Mouse (Mus musculus) embryonic stem cell, embryonic (primary cell): ENCODE data around the gene U2af1l4.

Experiments used
- CTCF ChIA-PET, 4 experiments: fragments of 300-600 bp in 2 of 4; fragments of 350-600 bp in 2 of 4; sonication (Branson Sonifier 250); formaldehyde crosslinking; loops; one replicate each; lab custom pipeline; 2022; ENCODE audit warnings: inconsistent platforms in 2 of 4; lab: Charles Lee
- POLR2A ChIA-PET, 4 experiments: fragments of 300-600 bp in 2 of 4; fragments of 350-600 bp in 2 of 4; sonication (Branson Sonifier 250); formaldehyde crosslinking; loops; one replicate each; lab custom pipeline; 2022; ENCODE audit warnings: antibody characterized with exemption in 4 of 4, inconsistent platforms in 1 of 4; lab: Charles Lee

Gene U2af1l4

DNA sequence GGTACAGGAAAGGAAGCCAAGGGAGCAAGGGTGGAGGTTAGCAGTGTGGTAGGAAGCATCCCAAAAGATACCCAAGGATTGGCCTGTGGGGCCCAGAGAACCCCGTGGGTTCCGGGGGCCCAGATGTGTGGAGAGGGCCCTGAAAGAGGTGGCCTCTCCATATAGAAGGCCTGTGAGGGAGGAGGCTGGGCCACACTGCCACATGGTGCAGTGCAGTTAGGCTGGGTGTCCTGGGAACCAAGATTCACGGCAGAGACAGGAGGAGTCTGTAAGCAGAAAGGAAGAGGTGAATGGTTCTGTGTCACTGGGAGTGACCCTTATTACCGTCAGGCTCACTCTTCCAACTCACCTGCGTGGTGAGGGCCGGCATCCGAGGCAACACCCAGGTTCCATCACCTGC, 22.5 kb upstream of the U2af1l4 start:
- ChIA-PET POLR2A (interaction anchor here in 3 of 4 experiments (0.6 to 1.9 kb wide), 10 partner anchors 12 to 254 kb away, joined by 3 to 13 read pairs (median 4); partner anchors contain the start of genes Aplp1 (in 1 of the 3), Gm49396 (in 1 of the 3), Hspb6 (in 1 of the 3) and Proser3 (in 1 of the 3)), CTCF (interaction anchor here in 2 of 4 experiments (0.9 to 1.3 kb wide), 2 partner anchors 13 to 48 kb away, joined by 3 read pairs; partner anchors contain the start of gene Prodh2 (in 1 of the 2))

GRCm38 (mm10) chr7:30544327-30544726, 18.8 kb upstream of the U2af1l4 start:
- POLR2A ChIA-PET, result interaction anchor here in 1 of 4 experiments (2.2 kb wide), 1 partner anchor 8 kb away, joined by 7 read pairs; the partner anchor contains the start of genes Hspb6 and Proser3
- CTCF ChIA-PET, result no interaction called here

DNA sequence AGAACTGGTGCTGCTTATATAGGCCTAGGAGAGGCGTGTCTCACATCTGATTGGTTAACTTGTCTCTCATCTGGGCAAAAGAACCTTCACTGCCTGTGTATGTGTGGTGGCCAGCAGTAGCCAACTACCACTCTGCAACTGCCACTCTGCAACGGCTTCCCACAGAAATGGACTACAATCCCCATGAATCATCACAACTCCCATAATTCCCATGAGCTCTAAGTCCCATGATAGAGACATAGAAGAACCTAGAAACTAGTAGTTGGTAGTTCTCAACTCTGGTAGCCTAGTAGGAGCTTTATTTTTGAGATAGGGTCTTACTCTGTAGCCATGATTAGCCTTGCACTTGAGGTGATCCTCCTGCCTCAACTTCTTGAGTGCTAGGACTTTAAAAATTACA, 13.2 kb upstream of the U2af1l4 start:
- POLR2A ChIA-PET, result interaction anchor here in 2 of 4 experiments (0.7 to 1.6 kb wide), 3 partner anchors 8 to 196 kb away, joined by 3 read pairs; partner anchors contain the start of gene Kmt2b (in 1 of the 2)
- CTCF ChIA-PET, result interaction anchor here in 2 of 4 experiments (0.6 to 1.7 kb wide), 2 partner anchors 35 to 58 kb away, joined by 3 to 4 read pairs; no protein-coding TSS in a partner anchor

DNA sequence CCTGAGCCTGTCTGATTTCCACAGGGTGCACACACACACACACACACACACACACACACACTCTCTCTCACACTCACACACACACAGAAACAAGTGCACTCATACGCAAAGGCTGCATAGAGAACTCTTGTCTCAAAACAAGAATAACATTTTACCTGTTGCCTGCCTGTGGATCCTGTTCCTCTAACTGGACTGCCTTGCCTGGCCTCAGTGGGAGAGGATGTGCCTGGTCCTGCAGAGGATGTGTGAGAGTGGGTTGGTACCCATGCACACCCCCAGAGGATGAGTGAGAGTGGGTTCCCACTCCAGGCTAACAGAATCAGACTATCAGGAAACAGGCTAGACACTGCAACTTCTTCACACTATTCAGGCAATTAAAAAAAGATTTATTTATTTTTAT, 12.5 kb upstream of the U2af1l4 start:
- CTCF ChIA-PET, result interaction anchor here in 1 of 4 experiments (1.0 to 2.7 kb wide), 3 partner anchors 57 to 204 kb away, joined by 3 to 14 read pairs (median 4); no protein-coding TSS in a partner anchor

GRCm38 (mm10) chr7:30551445-30552101, 11.5 kb upstream of the U2af1l4 start:
- CTCF ChIA-PET, result interaction anchor here in 3 of 4 experiments (0.6 to 2.8 kb wide), 14 partner anchors 12 to 245 kb away, joined by 3 to 14 read pairs (median 4); no protein-coding TSS in a partner anchor
- POLR2A ChIA-PET, result interaction anchor here in 3 of 4 experiments (0.6 to 3.1 kb wide), 48 partner anchors 8 to 918 kb away, joined by 3 to 32 read pairs (median 4); partner anchors contain the start of genes Gm49396 (in 2 of the 3), Psenen (in 2 of the 3), U2af1l4 (in 2 of the 3) and Wdr62 (in 2 of the 3)

More for the DNA sequence above, 12.5 kb upstream of the U2af1l4 start:
- POLR2A ChIA-PET, result interaction anchor here in 3 of 4 experiments (0.6 to 3.1 kb wide), 5 partner anchors 9 to 918 kb away, joined by 3 to 21 read pairs (median 3); partner anchors contain the start of gene Lin37 (in 1 of the 3)

GRCm38 (mm10) chr7:30552102-30553020, 10.7 kb upstream of the U2af1l4 start, which contains the start of the genes Hspb6 and Proser3:
Gene Hspb6, plus strand, starts transcription at chr7:30552178.
Gene Proser3, minus strand, starts transcription at chr7:30552299.
- CTCF ChIA-PET, result interaction anchor here (0.6 to 2.8 kb wide), 15 partner anchors 11 to 246 kb away, joined by 3 to 14 read pairs (median 3); partner anchors contain the start of genes Gm49396 (in 1 of the 4), Psenen (in 1 of the 4) and U2af1l4 (in 1 of the 4)
- POLR2A ChIA-PET, result interaction anchor here in 3 of 4 experiments (0.5 to 3.1 kb wide), 78 partner anchors 8 to 1570 kb away, joined by 3 to 32 read pairs (median 4); partner anchors contain the start of genes Gm49396 (in 3 of the 3), Psenen (in 3 of the 3), U2af1l4 (in 3 of the 3) and Wdr62 (in 2 of the 3)

DNA sequence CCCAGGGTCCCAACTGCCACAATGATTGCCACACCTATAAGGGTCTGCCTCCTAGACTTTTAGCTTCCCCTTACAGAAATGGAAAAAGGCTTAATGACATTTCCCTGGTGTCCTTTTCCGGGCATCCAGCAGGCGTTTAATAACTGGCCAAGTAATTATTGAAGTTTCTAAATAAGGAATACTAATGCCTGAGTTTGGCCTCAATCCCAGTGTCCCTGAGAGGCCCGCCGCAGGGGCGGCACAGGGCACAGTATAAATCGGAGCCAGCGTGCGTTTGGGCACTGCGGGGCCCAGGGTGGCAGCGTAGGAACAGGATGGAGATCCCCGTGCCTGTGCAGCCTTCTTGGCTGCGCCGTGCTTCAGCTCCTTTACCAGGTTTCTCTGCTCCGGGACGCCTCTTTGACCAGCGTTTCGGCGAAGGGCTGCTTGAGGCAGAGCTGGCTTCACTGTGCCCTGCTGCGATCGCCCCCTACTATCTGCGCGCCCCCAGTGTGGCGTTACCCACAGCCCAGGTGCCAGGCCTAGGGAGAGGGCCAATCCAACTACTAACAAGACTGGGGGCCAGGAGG, 10.0 kb upstream of the U2af1l4 start:
- POLR2A ChIA-PET, result interaction anchor here in 3 of 4 experiments (0.5 to 3.1 kb wide), 70 partner anchors 8 to 1571 kb away, joined by 3 to 32 read pairs (median 4); partner anchors contain the start of genes Gm49396 (in 3 of the 3), Psenen (in 3 of the 3), U2af1l4 (in 3 of the 3) and Wdr62 (in 2 of the 3)
- CTCF ChIA-PET, result interaction anchor here (0.6 to 2.8 kb wide), 10 partner anchors 10 to 221 kb away, joined by 3 to 14 read pairs (median 4); partner anchors contain the start of genes Gm49396 (in 1 of the 4), Psenen (in 1 of the 4) and U2af1l4 (in 1 of the 4)

- POLR2A ChIA-PET, result interaction anchor here in 2 of 4 experiments (1.7 to 3.1 kb wide), 10 partner anchors 9 to 64 kb away, joined by 4 to 32 read pairs (median 10); partner anchors contain the start of genes Gm49396 (in 2 of the 2), Psenen (in 2 of the 2) and U2af1l4 (in 2 of the 2)
- CTCF ChIA-PET, result interaction anchor here in 1 of 4 experiments (2.8 kb wide), 1 partner anchor 222 kb away, joined by 10 read pairs; no protein-coding TSS in a partner anchor
Measured at GRCm38 (mm10) chr7:30553810-30554584, 9.1 kb upstream of the U2af1l4 start.

DNA sequence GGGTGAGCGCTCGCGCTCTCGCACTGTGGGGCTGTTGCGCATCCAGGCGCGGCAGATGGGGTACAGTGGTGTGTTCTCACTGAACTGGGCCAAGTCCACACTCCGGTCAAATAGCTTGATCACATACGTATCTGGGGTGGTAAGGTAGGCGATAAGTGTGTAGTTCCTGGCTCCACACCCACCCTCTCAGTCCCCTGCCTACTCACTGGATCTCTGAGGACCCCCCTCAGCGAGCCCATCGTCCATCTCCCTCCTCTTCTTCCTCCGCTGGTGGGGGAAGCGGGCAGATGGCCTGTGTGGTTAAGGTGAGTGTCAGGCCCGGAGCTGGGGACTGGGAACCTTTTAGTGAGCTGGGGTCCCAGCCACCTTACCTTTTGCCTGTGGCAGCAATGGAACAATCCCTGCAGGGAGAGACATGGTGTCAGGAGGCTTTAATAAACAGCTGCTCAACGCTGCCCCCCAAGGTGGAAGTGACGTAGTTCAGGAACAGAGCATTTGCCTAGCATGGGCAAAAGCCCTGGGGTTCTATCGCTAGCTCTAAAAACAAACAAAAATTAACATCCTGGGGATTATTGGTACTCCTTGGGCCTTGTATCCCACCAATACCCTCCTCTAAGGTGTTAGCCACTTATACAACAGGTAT, 6.1 kb upstream of the U2af1l4 start:
- CTCF ChIA-PET, result interaction anchor here (0.6 to 2.0 kb wide), 12 partner anchors 10 to 406 kb away, joined by 3 to 8 read pairs (median 3); partner anchors contain the start of gene Haus5 (in 1 of the 4)
- POLR2A ChIA-PET, result interaction anchor here in 3 of 4 experiments (0.6 to 4.0 kb wide), 18 partner anchors 8 to 1576 kb away, joined by 3 to 29 read pairs (median 4); partner anchors contain the start of genes Wdr62 (in 2 of the 3), Eif3k (in 1 of the 3) and Prodh2 (in 1 of the 3)

DNA sequence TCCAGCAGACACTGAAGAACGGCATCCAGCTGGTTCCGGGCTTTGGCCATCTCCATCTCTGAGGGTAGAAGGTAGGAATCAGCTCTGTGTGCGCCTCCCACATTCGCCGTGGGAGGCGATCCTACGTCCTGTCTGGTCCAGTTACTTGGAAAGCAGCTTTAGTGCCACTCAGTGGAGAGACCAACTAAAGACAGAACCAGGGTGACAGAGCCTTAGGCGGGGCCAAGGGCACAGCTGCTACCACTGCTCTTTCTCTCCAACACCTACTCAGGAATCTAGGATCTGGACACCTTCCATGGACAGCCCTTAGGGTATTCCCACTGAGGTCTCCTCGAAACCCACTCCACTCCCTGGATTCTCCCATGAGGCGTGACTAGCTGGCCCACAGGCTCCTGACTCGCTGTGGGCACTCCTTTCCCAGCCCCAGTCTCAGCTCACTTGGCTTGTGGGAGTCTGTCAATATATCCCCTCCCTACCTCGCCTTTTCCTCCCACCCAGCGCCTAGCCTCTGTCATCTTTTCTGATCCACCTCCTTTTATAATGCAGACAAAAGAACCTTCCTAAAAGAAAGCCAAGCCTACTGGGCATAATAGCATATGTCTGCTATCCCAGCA, 5.1 kb upstream of the U2af1l4 start:
- ChIA-PET CTCF (interaction anchor here in 3 of 4 experiments (0.6 to 2.0 kb wide), 8 partner anchors 9 to 210 kb away, joined by 3 to 8 read pairs (median 4); no protein-coding TSS in a partner anchor), POLR2A (interaction anchor here (0.5 to 4.0 kb wide), 17 partner anchors 9 to 399 kb away, joined by 3 to 29 read pairs (median 4); partner anchors contain the start of genes Prodh2 (in 1 of the 4) and Wdr62 (in 1 of the 4))

DNA sequence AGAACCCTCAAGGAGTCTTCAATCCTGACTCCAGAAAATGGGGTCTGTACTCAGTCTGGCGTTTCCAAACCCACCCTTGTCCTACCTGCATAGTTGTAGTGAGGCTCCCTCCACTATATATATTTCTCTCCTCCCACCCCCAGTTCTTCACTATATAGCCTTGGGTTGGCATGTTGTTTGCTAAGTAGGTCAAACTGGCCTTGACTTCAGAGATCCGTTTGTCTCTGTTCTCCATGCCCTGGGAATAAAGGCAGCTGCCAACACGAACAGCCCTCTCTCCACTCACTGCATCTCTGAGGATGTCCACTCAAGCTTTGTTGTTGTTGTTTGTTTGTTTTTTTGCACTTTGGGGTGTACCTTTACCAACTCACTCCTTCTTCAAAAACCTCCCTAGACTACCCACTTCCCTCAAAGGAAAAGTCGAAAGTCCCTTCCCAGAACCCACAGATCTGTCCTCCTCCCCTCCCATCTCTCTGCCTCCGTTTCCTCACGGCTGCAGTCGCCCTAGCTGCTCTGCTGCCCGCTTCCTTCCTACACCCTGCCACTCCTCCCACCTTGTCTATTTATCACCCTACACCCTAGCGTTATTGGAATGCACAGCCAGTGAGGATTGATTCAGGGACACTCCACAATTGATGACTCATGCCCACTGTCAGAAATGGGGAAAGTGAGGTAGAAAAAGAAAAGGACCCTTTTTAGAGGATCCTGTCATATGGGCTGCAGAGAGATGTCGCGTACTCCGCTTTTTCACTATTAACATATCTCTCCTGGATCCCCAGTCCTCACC, 4.3 kb upstream of the U2af1l4 start:
- CTCF ChIA-PET, result interaction anchor here in 2 of 4 experiments (0.9 to 2.0 kb wide), 2 partner anchors 55 to 68 kb away, joined by 3 to 8 read pairs; no protein-coding TSS in a partner anchor
- POLR2A ChIA-PET, result interaction anchor here in 3 of 4 experiments (0.5 to 4.0 kb wide), 7 partner anchors 9 to 398 kb away, joined by 4 to 29 read pairs (median 4); partner anchors contain the start of genes Kmt2b (in 1 of the 3), Thap8 (in 1 of the 3) and Wdr62 (in 1 of the 3)

GRCm38 (mm10) chr7:30559443-30559954, 3.6 kb upstream of the U2af1l4 start, which contains the start of gene Lin37:
Gene Lin37, minus strand, starts transcription at chr7:30559838.
- ChIA-PET CTCF (interaction anchor here in 1 of 4 experiments (0.6 kb wide), 1 partner anchor 17 kb away, joined by 3 read pairs; no protein-coding TSS in a partner anchor), POLR2A (interaction anchor here in 3 of 4 experiments (0.6 to 4.0 kb wide), 6 partner anchors 8 to 279 kb away, joined by 3 to 29 read pairs (median 4); partner anchors contain the start of genes Kmt2b (in 1 of the 3), Thap8 (in 1 of the 3) and Wdr62 (in 1 of the 3))

DNA sequence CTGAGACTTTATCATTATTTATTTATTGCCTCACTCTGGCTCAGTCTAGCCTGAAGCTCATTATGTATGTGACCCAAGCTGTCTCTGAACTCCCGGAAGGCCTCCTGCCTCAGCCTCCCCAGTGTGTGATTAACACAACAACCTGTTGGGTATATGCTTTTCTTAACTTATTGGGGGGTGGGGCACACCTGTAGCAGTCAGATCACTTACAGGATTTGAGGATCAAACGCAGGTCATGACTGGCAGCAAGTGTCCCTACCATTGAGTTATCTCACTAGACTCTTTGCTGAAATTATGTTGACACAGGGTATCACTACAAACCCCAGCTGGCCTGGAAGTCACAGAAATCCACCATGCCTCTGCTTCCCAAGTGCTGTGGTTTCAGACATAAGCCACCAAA, 2.8 kb upstream of the U2af1l4 start:
- CTCF ChIA-PET, result no interaction called here
- POLR2A ChIA-PET, result interaction anchor here in 2 of 4 experiments (0.5 to 4.0 kb wide), 6 partner anchors 8 to 280 kb away, joined by 3 to 29 read pairs (median 4); partner anchors contain the start of genes Hspb6 (in 1 of the 2), Kmt2b (in 1 of the 2), Proser3 (in 1 of the 2) and Thap8 (in 1 of the 2)
